Mouse (Mus musculus): ENCODE data around the gene Dennd1a.
"Not testable (repeated sequence)": the region's sequence is repeated elsewhere in the genome, so short reads cannot be mapped to it uniquely, and the experiment has no call there.

Dennd1a gene

GRCm38 (mm10) chr2:37945598-37946336 lies 341.4 kb downstream of the Dennd1a start:
- no peak for DNase-seq

- DNase-seq, result no peak
Measured at GRCm38 (mm10) chr2:37942906-37943305, 344.3 kb downstream of the Dennd1a start.

GRCm38 (mm10) chr2:37941741-37942140 lies 345.4 kb downstream of the Dennd1a start:
- no peak for DNase-seq

GRCm38 (mm10) chr2:37940845-37941361 lies 346.3 kb downstream of the Dennd1a start:
- DNase-seq, result no peak

GRCm38 (mm10) chr2:37939997-37940396 lies 347.2 kb downstream of the Dennd1a start:
- no peak for DNase-seq

GRCm38 (mm10) chr2:37936922-37937321 lies 350.3 kb downstream of the Dennd1a start:
- not testable (repeated sequence) for DNase-seq

GRCm38 (mm10) chr2:37932240-37932639 lies 354.9 kb downstream of the Dennd1a start:
- no peak for DNase-seq

- DNase-seq, result no peak
Measured at GRCm38 (mm10) chr2:37931018-37931930, 355.9 kb downstream of the Dennd1a start.

- DNase-seq, result no peak
Measured at GRCm38 (mm10) chr2:37926133-37926503, 361.1 kb downstream of the Dennd1a start.

GRCm38 (mm10) chr2:37925413-37926132 lies 361.6 kb downstream of the Dennd1a start:
- no peak for DNase-seq

GRCm38 (mm10) chr2:37908721-37909506 lies 378.3 kb downstream of the Dennd1a start:
- no peak for DNase-seq

GRCm38 (mm10) chr2:37908296-37908695 lies 378.9 kb downstream of the Dennd1a start:
- no peak for DNase-seq

GRCm38 (mm10) chr2:37906261-37906660 lies 380.9 kb downstream of the Dennd1a start:
- no peak for DNase-seq

GRCm38 (mm10) chr2:37903286-37903685 lies 383.9 kb downstream of the Dennd1a start:
- no peak for DNase-seq

GRCm38 (mm10) chr2:37883214-37883613 lies 404.0 kb downstream of the Dennd1a start:
- no peak for DNase-seq

- no peak for DNase-seq
Measured at GRCm38 (mm10) chr2:37881262-37881913, 405.8 kb downstream of the Dennd1a start.

- DNase-seq, result no peak
Measured at GRCm38 (mm10) chr2:37879697-37880096, 407.5 kb downstream of the Dennd1a start.

- no peak for DNase-seq
Measured at GRCm38 (mm10) chr2:37872791-37873190, 414.4 kb downstream of the Dennd1a start.

- DNase-seq, result no peak
Measured at GRCm38 (mm10) chr2:37869628-37870027, 417.6 kb downstream of the Dennd1a start.

GRCm38 (mm10) chr2:37867387-37867786 lies 419.8 kb downstream of the Dennd1a start:
- no peak for DNase-seq

- DNase-seq, result no peak
Measured at GRCm38 (mm10) chr2:37857472-37857871, 429.7 kb downstream of the Dennd1a start.

GRCm38 (mm10) chr2:37856955-37857354 lies 430.2 kb downstream of the Dennd1a start:
- DNase-seq, result no peak
